Mouse (Mus musculus) myocyte (in vitro differentiated cells): Measurements from ENCODE around the gene Met.

ENCODE experiments used
- CEBPB ChIP-seq: IDR thresholded peaks from 2 replicates; pipeline ENCODE4 v1.6.1; 2011; ENCODE audit warnings: mild to moderate bottlenecking, moderate library complexity; ENCODE audit not compliant: poor library complexity, insufficient read depth, severe bottlenecking
- E2F4 ChIP-seq: IDR thresholded peaks from one replicate; pipeline ENCODE4 v1.6.1; 2011; ENCODE audit warnings: mild to moderate bottlenecking, control low read depth, moderate library complexity; ENCODE audit not compliant: insufficient read depth
- MAX ChIP-seq: IDR thresholded peaks from one replicate; pipeline ENCODE4 v1.6.1; 2011; ENCODE audit warnings: low read depth, mild to moderate bottlenecking, control low read depth
- MYOD1 ChIP-seq, 3 experiments: IDR thresholded peaks; one replicate each; pipeline ENCODE4 v1.6.1; 2011; ENCODE audit warnings: control low read depth in 2 of 3, low read depth in 2 of 3, mild to moderate bottlenecking in 2 of 3, moderate library complexity in 1 of 3; ENCODE audit not compliant: insufficient read length in 2 of 3, control insufficient read depth in 1 of 3
- MYOG ChIP-seq, 3 experiments: IDR thresholded peaks; one replicate each; pipeline ENCODE4 v1.6.1; 2011; ENCODE audit warnings: control low read depth in 2 of 3, low read depth in 2 of 3, mild to moderate bottlenecking in 2 of 3; ENCODE audit not compliant: insufficient read length in 2 of 3, control insufficient read depth in 1 of 3, insufficient read depth in 1 of 3
- POLR2A ChIP-seq: IDR thresholded peaks from one replicate; pipeline ENCODE4 v1.6.1; 2011; ENCODE audit warnings: low read depth, mild to moderate bottlenecking, control low read depth, moderate library complexity; ENCODE audit not compliant: insufficient read length
- POLR2AphosphoS2 ChIP-seq: IDR thresholded peaks from one replicate; pipeline ENCODE4 v1.6.1; 2011; ENCODE audit warnings: low read depth, control low read depth; ENCODE audit not compliant: insufficient read length
- REST ChIP-seq: IDR thresholded peaks from one replicate; pipeline ENCODE4 v1.6.1; 2011; ENCODE audit warnings: mild to moderate bottlenecking, control low read depth, moderate library complexity; ENCODE audit not compliant: insufficient read depth, insufficient read length
- SRF ChIP-seq: IDR thresholded peaks from one replicate; pipeline ENCODE4 v1.6.1; 2011; ENCODE audit warnings: low read depth; ENCODE audit not compliant: control insufficient read depth, insufficient read length
- TCF12 ChIP-seq: IDR thresholded peaks from one replicate; pipeline ENCODE4 v1.6.1; 2011; ENCODE audit warnings: mild to moderate bottlenecking, control low read depth; ENCODE audit not compliant: poor library complexity, insufficient read depth, severe bottlenecking
- TCF3 ChIP-seq: IDR thresholded peaks from one replicate; pipeline ENCODE4 v1.6.1; 2011; ENCODE audit warnings: low read depth, control low read depth; ENCODE audit not compliant: insufficient read length
- USF1 ChIP-seq: IDR thresholded peaks from one replicate; pipeline ENCODE4 v1.6.1; 2011; ENCODE audit warnings: low read depth, mild to moderate bottlenecking, control low read depth, moderate library complexity

- TF ChIP-seq POLR2A: no peak
- TF ChIP-seq TCF12: no peak
- TF ChIP-seq SRF: no peak
- no peak for TF ChIP-seq USF1
- TF ChIP-seq MAX: no peak
- no peak for TF ChIP-seq E2F4
- TF ChIP-seq MYOG (IDR thresholded peaks at IDR 0.05; ENCODE audit: control insufficient read depth in 1 of 3, insufficient read depth in 1 of 3, insufficient read length in 2 of 3, low read depth in 2 of 3): no peak
- no peak for TF ChIP-seq TCF3
- no peak for TF ChIP-seq POLR2AphosphoS2
- TF ChIP-seq MYOD1 (IDR thresholded peaks at IDR 0.05; ENCODE audit: control insufficient read depth in 1 of 3, insufficient read length in 2 of 3, low read depth in 2 of 3): no peak
- TF ChIP-seq CEBPB: no peak
- TF ChIP-seq REST: no peak
These were observed 98.3 kb downstream of the Met start for GRCm38 (mm10) chr6:17561886-17562285.
